Mouse (Mus musculus): ENCODE results near the gene Dgcr6. TPM values are rescaled to one million over a fixed set of nuclear protein-coding genes. Genes with fewer than 3 reads are reported as not detected.
"Not testable (repeated sequence)": the region's sequence is repeated elsewhere in the genome, so short reads cannot be mapped to it uniquely, and the experiment has no call there.

Dgcr6 gene
- total RNA-seq (2021) = 10 to 100 TPM; 70.3 to 73.8 TPM
- long read RNA-seq, experiment 1, transcript Dgcr6-201 (5 exons, 1,050 nt) = minor isoform, 14 of 68 reads
- long read RNA-seq, experiment 1, transcript Dgcr6-206 (5 exons, 1,086 nt) = major isoform, 38 of 68 reads
- long read RNA-seq, experiment 1, partial matches to known transcripts = 8 of 68 reads
- long read RNA-seq, experiment 1, other reads (novel, unspliced or antisense) = 7 of 68 reads
- long read RNA-seq, experiment 2, transcript Dgcr6-201 (5 exons, 1,050 nt) = minor isoform, 24 of 117 reads
- long read RNA-seq, experiment 2, transcript Dgcr6-206 (5 exons, 1,086 nt) = major isoform, 66 of 117 reads
- long read RNA-seq, experiment 2, partial matches to known transcripts = 10 of 117 reads
- long read RNA-seq, experiment 2, other reads (novel, unspliced or antisense) = 13 of 117 reads

DNA sequence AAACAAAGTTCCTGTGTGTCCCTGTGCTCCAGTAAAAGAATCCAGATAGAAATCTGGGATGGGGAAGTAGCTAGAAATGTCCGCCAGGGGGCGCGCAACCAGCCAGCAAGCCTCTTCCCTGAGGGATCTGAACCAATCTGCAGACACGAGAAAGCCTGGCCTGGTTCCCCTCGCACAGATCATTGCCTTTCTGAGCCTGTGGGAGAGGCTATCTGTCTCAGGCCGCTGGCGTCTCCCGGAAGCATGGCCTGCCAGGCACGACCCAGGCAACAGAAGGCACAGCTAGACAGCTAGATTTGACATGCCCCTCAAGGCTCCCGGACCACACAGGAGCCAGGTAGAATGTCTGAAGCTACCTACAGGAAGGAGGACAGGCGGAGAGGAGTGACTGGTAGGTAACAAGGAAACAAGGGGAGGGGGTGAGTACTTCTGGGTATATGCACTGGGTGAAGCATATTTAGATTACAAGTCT is at the start of gene Dgcr6:
TSS of gene Dgcr6 (plus strand) at position 130 of the 472 bp plus-strand sequence.
- Histone ChIP-seq H3K4me3 (peak within 1 kb of the TSS; percentile 23; the same call in 1 of the 2 replicates), H3K27ac (peak within 1 kb of the TSS; percentile 28; the same call in 1 of the 2 replicates)

GRCm38 (mm10) chr16:18004589-18004988 is 48.1 kb upstream of the Dgcr6 start:
- no peak for TF ChIP-seq CTCF (conservative IDR thresholded peaks at IDR 0.05)
- Histone ChIP-seq H3K27ac (no peak overlapping the region), H3K4me3 (no peak overlapping the region)
- no peak for DNase-seq (ENCODE audit: low spot score in 2 of 2)

More for the DNA sequence above, at the start of gene Dgcr6:
- TF ChIP-seq CTCF (conservative IDR thresholded peaks at IDR 0.05) = peak; percentile 95
- peak; percentile 81 to 86 for DNase-seq (ENCODE audit: low spot score in 2 of 2)

DNA sequence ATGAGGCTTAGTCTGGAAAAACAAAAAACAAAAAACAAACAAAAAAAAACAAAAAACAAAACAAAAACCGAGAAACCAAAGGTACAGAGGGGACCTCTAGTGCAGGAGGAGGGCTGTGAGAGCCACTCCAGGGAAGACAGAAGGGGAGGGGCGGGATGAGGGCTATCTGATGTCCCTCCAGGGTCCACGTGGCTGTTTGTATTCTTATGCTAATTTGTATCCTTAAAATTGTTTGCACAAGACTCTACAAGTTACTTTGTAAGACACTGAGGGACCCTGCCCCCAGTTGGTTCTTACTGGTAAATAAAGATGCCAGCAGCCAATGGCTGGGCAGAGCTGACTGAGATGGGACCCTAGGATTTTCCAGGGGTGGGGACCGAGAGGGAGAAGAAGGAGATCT is 45.6 kb upstream of the Dgcr6 start:
- Histone ChIP-seq H3K4me3 (no peak overlapping the region), H3K27ac (no peak overlapping the region)
- no peak for TF ChIP-seq CTCF (conservative IDR thresholded peaks at IDR 0.05)
- DNase-seq (ENCODE audit: low spot score in 2 of 2) = no peak

DNA sequence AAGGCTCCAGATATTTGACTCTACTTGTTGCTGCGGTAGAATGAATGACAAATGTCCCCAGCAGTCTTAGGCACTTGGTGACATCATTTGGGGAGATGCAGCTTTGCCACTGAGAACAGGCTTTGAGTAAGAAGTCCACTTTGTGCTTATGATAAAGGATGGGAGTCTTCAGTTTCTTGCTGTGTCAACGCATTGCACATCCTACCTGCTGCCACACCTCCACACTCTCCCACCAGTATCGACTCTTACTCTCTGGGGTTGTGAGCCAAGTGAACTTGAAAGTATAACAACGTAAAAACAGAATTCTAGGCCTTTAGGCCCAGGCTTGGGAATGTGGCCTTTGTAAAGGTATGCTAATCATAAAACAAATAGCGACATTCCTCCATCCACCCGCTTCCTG is 41.6 kb upstream of the Dgcr6 start:
- Histone ChIP-seq H3K4me3 (no peak overlapping the region), H3K27ac (no peak overlapping the region)
- no peak for TF ChIP-seq CTCF (conservative IDR thresholded peaks at IDR 0.05)
- no peak for DNase-seq (ENCODE audit: low spot score in 2 of 2)

DNA sequence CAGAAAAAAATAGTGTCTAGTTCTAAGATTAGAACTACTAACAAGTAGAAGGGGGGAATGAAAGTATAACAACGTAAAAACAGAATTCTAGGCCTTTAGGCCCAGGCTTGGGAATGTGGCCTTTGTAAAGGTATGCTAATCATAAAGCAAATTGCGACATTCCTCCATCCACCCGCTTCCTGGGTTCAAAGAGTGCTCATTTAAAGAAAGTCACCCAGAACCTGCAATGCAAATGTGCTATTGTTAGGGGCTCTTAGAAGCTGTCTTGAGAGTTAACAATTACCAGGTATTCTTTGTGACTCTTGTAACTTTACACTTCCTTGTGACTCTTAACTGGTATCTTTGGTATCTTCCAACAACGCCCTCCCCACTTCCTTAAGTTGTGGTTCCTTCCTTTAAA is 36.2 kb upstream of the Dgcr6 start:
- DNase-seq (ENCODE audit: low spot score in 2 of 2); H3K27ac ChIP-seq; H3K4me3 ChIP-seq: not testable (repeated sequence)

DNA sequence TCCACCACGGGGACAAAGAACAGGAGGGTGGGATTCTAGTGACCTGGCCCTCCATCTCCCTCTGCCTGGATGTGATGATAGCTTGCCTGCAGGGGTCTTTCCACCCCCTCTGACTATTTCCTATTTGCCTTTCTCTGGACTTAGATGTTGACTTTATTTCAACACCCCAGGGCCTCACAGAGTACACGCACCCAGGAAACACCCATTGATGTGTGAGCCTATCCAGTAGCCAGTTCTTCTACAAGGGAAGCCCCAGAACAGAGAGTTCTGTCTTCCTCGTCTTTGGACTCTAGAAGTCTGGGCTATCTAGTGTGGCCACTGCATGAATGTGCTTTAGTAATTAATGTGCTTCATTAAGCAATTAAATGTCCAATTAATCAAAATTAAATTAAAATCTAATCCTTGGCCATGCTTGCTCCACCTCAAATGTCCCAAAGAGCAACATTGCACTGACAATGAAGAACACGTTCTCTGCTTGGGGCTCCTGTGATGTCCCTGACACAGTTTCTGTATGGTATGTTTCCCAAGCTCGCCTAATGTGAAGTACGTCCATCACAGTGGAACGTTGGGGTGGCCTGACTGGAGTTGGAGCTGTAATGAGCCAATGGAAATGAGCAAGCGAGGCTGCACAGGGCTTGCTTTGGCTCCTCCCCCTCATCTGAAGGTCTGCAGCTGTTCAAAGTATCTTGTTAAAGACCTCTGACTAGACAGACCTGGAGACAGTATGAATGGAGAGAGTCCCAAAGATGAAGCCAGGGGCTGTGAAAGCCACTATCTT is 29.7 kb upstream of the Dgcr6 start:
- Histone ChIP-seq H3K27ac (no peak overlapping the region), H3K4me3 (no peak overlapping the region)
- TF ChIP-seq CTCF (conservative IDR thresholded peaks at IDR 0.05) = no peak
- DNase-seq (ENCODE audit: low spot score in 2 of 2) = no peak

- H3K4me3 ChIP-seq = no peak overlapping the region
- TF ChIP-seq CTCF (conservative IDR thresholded peaks at IDR 0.05) = no peak
- H3K27ac ChIP-seq = no peak overlapping the region
- DNase-seq (ENCODE audit: low spot score in 2 of 2) = no peak
Observed at GRCm38 (mm10) chr16:18027371-18027770, 25.3 kb upstream of the Dgcr6 start.

DNA sequence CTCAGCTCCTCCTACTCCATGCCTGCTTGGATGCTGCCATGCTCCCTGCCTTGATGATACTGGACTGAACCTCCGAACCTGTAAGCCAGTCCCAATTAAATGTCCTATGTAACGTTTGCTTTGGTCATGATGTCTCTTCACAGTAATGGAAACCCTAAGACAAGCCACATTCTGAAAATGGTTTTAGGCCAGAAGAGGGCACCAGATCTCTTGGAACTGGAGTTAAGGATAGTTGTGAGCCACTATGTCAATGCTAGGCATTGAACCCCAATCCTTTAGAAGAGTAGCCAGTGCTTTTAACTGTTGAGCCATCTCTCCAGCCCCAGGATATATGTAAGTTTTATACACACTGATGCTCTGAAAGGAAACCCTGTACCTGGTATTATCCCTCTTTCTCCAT is 20.9 kb upstream of the Dgcr6 start:
- DNase-seq (ENCODE audit: low spot score in 2 of 2) = peak in 1 of 2 experiments; percentile 32
- TF ChIP-seq CTCF (conservative IDR thresholded peaks at IDR 0.05) = peak; percentile 73
- no peak overlapping the region for H3K27ac ChIP-seq
- no peak overlapping the region for H3K4me3 ChIP-seq

DNA sequence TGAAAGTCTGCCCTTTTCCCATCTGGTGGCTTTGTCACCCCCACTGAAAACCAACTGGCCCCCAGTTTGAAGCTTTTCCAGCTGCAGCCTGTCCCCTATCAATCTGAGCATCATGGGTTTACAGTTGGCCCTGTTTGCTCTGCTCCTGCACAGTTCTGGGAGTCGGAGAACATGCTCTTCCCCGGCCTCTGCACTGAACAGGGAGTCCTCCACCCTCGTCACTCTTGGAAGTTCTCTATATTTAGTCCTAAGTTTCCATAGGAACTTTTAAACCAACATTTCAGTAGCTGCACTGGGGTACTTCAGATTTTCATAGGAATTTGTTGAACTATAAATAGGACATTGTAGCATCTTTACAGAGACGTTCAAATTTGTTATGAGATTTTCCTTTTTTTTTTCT is 19.4 kb upstream of the Dgcr6 start:
- TF ChIP-seq CTCF (conservative IDR thresholded peaks at IDR 0.05) = no peak
- no peak overlapping the region for H3K4me3 ChIP-seq
- no peak overlapping the region for H3K27ac ChIP-seq
- no peak for DNase-seq (ENCODE audit: low spot score in 2 of 2)

- TF ChIP-seq CTCF (conservative IDR thresholded peaks at IDR 0.05) = no peak
- no peak overlapping the region for H3K27ac ChIP-seq
- no peak for DNase-seq (ENCODE audit: low spot score in 2 of 2)
- no peak overlapping the region for H3K4me3 ChIP-seq
Observed at GRCm38 (mm10) chr16:18034286-18034685, 18.4 kb upstream of the Dgcr6 start.

- H3K27ac ChIP-seq = no peak overlapping the region
- peak; percentile 35 to 55 for DNase-seq (ENCODE audit: low spot score in 2 of 2)
- peak; percentile 84 for TF ChIP-seq CTCF (conservative IDR thresholded peaks at IDR 0.05)
- H3K4me3 ChIP-seq = no peak overlapping the region
Observed at GRCm38 (mm10) chr16:18036425-18036955, 16.2 kb upstream of the Dgcr6 start.

GRCm38 (mm10) chr16:18037025-18037424 is 15.6 kb upstream of the Dgcr6 start:
- Histone ChIP-seq H3K27ac (no peak overlapping the region), H3K4me3 (no peak overlapping the region)
- TF ChIP-seq CTCF (conservative IDR thresholded peaks at IDR 0.05) = no peak
- no peak for DNase-seq (ENCODE audit: low spot score in 2 of 2)

- no peak overlapping the region for H3K27ac ChIP-seq
- no peak overlapping the region for H3K4me3 ChIP-seq
- no peak for TF ChIP-seq CTCF (conservative IDR thresholded peaks at IDR 0.05)
- DNase-seq (ENCODE audit: low spot score in 2 of 2) = no peak
Observed at GRCm38 (mm10) chr16:18044991-18045390, 7.7 kb upstream of the Dgcr6 start.

Measured in layer of hippocampus, adult 2 months (tissue).